Mouse (Mus musculus): ENCODE measurements around the gene Kcnj6. TPM values are rescaled to one million over a fixed set of nuclear protein-coding genes. Genes with fewer than 3 reads are reported as not detected.

Gene Kcnj6
- polyA plus RNA-seq, 1 experiment: not detected

DNA sequence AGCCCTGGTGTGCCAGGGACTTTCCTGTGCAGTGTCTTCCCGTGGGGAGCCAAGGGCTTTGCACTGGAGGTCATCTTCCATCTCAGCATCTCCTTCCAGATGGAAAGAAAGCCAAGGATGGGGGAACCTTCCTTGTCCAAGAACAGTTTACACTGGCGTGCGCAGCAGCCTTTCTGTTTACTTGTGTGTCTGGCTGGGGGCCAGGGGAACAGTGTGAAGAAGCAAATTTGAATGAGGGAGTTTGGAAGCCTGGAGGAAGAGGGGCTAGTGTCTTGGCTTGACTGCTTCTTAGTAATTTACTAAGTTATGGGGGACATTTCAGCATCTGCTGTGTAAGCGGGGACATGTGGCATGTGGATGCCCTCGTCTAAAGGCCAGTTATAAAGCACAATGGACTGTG, 50.7 kb downstream of the Kcnj6 start:
- no peak for DNase-seq (ENCODE audit: low read depth, low spot score)
- 55% methylated on average over 5 of the region's 5 CpGs for WGBS

DNA sequence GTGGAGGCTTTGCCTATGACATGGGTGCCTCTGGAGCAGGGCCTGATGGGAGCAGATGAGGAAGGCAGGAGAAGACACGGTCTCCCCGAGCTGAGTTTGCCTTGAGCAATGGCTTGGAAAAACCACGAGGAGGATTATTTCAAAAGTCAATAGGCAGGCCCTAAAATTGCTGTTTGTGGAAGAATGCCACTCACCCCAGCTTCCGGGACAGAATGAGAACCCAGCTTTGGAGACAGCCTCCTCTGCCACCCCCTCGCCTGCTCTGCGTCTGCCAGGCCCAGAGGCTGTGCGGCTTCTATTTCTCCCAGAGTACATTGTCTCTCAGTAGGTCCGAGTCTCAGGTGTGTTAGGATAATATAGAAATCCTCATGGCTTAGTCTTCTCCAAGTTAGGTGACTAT, 64.8 kb downstream of the Kcnj6 start:
- WGBS: 64% methylated on average over 8 of the region's 8 CpGs
- DNase-seq (ENCODE audit: low read depth, low spot score): no peak

DNA sequence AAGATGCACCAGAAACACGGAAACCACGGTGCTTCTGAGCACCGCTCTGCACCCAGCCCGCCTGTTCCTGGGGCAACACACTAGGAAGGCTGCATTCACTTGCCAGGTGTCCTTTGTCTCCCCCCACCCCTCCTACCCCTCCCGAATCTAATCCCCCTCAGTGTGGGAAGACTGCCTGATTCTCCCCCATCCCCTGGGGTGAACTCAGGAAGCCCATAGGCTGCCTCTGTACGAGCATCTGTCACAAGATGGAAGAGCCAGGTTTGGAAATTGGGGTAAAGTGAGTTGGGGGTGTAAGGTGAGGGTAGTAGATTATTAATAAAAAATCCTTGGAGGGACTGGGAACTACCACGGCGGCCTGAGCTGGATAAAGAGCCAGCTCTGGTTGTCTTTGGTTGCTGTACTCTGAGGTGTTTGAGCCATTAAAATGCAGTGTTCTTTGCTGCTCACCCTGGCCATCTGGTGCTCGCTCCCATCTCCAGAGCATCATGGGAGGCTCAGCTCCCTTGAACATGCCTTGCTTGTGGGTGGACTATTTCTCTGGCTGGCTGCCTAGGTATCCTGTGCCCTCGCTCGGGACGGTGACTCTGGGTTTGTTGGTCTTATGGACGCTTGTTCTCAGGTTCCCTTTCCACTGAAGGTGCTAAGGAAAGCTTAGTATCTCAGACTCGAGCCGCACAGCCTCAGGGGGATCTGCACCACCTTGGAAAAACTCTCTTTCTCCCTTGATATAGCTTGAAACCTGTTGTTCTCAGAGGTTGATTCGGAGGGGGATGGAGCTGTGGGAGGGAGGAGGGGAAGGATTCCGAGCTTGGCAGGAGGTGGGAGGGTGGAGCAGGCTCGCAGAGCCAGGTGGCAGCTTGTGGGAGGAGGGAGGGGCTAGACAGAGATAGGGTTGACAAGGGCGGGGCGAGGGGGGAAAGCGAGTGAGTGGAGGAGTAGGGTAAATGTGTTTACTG, 65.9 kb downstream of the Kcnj6 start:
- 8% methylated on average over 21 of the region's 21 CpGs for WGBS
- no peak for DNase-seq (ENCODE audit: low read depth, low spot score)

DNA sequence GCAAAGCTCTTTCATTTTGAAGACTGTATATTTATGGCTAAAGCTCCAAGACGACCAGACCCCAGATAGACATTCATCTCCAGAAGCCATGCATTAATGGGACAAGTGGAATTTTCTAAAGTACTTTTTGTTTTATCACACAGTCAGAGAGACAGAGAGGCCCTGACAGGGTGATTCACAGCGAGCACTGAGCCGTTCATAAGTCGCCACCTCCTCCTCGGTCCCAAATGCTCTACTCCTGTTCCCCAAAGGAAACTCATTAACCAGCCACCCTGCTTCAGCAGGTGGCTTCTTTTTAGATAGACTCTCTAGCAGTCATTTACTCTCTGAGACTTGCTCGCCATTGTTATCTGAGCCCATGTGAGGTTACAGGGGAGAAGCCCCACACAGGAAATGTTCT, 72.1 kb downstream of the Kcnj6 start:
- DNase-seq (ENCODE audit: low read depth, low spot score): no peak
- WGBS: 24% methylated on average over 6 of the region's 6 CpGs

DNA sequence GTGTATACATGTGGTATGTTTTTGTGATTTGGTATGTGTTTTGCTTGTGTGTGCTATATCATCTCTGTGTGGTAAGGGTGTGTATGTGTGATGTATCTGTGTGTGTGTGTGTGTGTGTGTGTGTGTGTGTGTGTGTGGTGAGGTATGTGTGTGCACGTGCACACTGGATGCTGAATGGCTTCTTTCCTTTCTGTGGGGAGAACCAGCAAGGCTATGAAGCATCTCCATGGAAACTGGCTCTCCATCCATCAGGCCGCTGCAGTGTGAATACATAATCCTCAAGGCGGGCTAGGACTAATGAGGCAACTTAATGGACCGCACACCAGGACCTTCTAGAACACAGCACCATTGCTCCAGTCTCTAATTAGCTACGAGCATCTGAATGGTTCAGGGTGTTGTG, 78.3 kb downstream of the Kcnj6 start:
- WGBS: 85% methylated on average over 5 of the region's 5 CpGs
- DNase-seq (ENCODE audit: low read depth, low spot score): no peak

DNA sequence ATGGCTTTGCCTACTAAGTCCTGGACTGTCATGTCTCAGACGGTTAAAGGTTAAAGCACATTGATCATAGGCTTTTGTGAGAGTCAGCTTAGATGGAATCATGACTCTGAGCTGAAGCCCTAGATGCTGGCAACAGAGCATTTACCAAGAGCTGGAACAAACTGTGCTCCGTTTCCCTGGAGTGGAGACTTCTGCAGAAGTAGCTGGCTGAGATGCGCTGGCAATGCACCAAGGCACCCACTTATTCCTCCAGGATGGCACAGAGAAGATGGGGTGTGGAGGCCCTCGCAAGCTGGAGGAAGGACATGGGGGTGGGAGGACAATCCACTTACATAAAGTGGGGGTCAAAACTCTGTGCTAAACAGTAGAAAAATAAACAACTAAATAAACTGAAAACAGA, 91.5 kb downstream of the Kcnj6 start:
- DNase-seq (ENCODE audit: low read depth, low spot score): no peak
- 87% methylated on average over 4 of the region's 4 CpGs for WGBS

DNA sequence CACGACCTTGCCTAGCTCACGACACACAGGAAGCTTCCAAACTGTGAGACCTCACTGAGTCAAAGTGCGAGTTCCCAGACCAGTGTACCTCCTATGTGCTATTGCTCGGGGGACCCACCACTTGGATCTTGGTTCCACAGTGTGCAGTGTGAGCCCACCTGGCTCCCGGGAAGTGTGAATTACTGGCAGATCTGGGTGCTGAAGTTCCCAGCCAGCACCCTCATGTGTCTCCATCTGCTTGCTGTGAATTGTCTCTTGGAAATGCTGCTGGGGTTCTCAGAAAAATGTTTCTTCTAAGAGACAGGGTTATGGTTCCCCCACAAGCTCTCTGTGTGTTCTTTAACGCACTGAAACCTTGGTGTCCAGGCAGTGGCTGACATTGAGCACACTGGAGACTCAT, 98.7 kb downstream of the Kcnj6 start:
- DNase-seq (ENCODE audit: low read depth, low spot score): no peak
- WGBS: 82% methylated on average over 6 of the region's 6 CpGs

DNA sequence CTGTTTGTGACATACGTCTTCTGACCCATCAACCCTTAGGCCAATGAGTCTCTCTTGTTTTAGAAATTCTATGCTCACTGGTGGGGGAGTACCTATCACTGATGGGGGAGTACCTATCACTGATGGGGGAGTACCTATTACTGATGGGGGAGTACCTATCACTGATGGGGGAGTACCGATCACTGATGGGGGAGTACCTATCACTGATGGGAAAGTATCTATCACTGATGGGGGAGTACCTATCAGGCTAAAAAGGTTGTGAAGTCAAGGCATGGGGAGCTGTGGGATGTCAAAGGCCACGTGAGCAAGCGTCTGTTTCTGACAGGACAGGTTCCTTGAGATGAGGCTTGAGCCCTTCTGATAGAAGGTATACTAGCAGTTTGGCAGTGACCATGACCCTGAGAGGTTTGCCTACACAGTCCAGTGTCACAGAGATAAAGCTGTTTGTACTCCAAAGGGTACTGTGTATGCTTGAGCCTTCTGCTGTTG, 105.3 kb downstream of the Kcnj6 start:
- 84% methylated on average over 4 of the region's 4 CpGs for WGBS
- no peak for DNase-seq (ENCODE audit: low read depth, low spot score)

DNA sequence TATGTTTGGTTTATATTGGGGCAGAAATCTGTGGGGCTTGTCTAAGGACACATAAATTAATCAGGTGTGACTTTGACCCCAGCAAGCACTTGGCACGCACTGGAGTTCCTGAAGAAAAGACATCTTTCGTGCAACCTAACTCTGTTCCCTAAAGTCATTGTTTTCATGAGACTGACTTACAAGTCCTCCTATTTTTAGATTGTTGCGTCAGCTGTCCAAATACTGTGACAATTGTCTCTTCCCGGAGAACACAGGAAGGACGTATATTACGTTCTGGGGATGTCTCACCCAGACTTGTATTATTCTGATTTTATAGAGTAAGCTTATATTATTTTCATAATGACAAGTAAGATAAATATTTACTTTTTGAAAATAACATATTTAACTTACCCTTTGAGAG, 106.9 kb downstream of the Kcnj6 start:
- WGBS: 57% methylated on average over 6 of the region's 6 CpGs
- no peak for DNase-seq (ENCODE audit: low read depth, low spot score)

DNA sequence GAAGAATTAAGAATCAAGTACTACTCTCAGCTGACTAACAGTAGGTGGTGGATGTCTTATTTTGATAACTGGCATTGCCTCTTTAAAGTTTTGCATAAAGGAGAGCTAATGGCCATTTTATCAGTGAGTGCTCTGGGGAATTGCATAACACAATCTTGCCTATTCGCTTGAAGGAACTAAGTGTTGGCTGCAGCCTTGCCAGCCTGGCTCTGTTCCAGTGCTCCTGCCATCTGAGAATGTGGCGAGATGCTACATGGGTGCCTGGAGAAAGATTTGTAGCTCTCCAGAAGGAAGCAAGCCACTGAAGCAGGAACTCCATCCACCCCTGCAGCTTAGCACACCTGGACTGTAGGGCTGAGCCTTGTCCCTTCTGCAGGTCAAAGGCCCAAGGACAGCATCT, 107.4 kb downstream of the Kcnj6 start:
- no peak for DNase-seq (ENCODE audit: low read depth, low spot score)
- 54% methylated on average over 2 of the region's 2 CpGs for WGBS

DNA sequence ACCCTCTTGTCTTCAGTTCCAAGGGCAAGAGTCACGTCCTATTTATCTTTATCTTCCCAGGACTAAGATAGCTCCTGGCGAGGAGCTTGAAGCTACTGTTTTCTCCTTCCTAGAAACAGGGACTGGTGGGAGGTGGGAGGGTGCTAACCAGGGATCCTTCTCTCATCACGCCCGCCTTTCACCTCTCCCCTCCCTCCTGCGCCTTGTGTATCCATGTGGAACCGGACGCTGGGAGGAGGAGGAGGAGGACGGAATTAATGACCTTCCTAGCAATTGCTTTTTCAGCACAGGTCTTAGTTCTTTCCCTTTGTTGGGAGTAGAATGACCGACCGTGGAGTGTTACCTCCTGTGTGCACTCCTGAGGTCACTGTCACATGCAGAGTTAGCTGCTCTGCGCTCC, 108.9 kb downstream of the Kcnj6 start:
- WGBS: 69% methylated on average over 11 of the region's 11 CpGs

DNA sequence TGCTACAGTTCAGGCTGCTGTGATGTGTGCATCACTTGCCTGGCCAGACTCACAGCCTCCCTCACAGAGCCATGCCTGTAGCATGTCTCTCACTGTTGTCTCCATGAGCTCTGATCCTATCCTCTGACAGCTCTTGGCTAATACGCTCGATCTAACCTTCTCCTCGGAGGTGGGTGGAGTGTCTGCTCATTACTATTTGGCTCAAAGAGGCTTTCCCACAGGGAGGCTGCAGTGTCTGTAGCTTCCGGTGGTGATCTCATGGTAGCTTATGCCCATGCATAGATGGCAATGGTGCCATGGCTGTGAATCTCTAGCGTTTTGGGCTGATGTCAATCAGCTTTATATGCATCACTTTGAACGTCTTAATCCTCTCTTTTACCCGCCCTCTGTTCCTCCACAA, 111.1 kb downstream of the Kcnj6 start:
- WGBS: 76% methylated on average over 7 of the region's 7 CpGs
- DNase-seq (ENCODE audit: low read depth, low spot score): no peak

More for the DNA sequence above, 108.9 kb downstream of the Kcnj6 start:
- no peak for DNase-seq (ENCODE audit: low read depth, low spot score)

DNA sequence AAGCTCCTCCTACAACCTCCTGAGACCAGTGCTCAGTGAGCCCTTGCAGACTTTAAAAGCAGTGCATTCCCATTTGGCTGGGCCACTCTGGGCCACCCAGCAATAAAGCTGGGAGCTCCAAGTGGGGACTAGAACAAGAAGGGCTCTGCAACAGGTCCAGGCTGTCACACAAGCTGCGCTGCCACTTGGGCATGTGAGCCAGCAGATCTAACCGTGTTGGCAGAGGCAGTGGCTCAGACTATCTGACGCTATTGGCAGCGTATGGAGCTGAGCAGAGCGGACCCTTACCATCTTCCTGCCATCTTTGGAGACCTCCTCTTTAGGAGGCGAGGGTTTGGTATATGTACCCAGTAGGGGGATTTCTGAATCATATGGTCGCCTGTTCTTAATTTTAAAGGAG, 112.4 kb downstream of the Kcnj6 start:
- no peak for DNase-seq (ENCODE audit: low read depth, low spot score)
- WGBS: 76% methylated on average over 7 of the region's 7 CpGs

DNA sequence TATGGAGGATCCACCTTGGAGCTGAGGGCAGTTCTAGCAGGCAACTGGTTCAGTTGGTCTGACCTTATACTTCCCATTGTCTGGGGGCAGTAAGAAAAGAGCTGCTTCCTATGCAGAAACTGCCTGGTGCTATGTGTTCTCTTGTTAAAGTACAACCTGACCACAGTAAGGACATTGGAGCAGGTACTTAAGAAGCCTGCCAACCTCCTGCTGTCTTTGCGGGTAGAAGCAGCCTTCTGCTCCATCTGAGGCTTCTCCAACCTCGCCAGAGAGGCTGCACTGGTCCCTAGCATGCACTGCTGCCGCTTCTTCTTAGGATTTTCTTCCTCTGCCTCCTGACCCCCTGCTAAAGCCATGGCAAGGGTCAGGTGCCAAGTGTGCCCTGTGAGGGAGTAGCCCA, 113.6 kb downstream of the Kcnj6 start:
- DNase-seq (ENCODE audit: low read depth, low spot score): no peak
- WGBS: 70% methylated on average over 3 of the region's 3 CpGs

DNA sequence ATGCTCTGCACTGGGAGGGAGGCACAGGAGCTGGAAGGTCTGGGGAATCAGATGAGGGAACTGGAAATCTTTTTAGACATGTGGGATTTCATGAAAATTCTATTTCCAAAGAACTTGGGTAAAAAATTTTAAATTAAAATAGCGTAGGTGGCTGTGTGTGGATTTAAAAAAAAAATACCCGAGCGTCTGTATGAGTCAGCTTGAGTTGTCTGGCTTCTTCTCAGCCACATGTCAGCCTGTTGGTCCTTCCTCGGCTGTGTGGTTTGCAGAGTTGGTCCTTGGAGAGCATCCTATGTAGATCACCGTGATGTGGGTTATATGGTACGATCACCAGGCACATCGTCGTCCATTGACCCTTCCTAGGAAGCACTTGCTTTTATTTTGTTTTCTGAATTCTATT, 114.3 kb downstream of the Kcnj6 start:
- no peak for DNase-seq (ENCODE audit: low read depth, low spot score)
- WGBS: 82% methylated on average over 8 of the region's 8 CpGs

DNA sequence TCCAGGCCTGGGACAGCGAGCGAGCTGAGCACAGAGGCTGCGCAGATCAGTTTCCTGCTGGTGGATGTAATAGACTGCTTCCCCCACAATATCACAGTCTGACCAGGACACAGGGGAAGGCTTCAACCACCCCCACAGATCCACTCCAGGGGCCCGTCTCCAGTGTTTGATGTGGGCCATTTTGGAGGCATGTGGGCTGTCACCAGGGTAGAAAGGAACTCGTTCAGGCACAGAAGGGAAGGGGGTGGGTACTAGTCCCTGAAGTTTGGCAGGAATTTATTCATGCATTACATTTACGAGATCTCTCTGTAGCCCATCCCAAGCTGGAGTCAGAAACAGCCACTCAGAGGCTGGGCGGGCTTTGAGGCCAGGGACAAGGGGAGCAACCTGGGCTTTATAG, 115.4 kb downstream of the Kcnj6 start:
- WGBS: 56% methylated on average over 7 of the region's 7 CpGs
- no peak for DNase-seq (ENCODE audit: low read depth, low spot score)

DNA sequence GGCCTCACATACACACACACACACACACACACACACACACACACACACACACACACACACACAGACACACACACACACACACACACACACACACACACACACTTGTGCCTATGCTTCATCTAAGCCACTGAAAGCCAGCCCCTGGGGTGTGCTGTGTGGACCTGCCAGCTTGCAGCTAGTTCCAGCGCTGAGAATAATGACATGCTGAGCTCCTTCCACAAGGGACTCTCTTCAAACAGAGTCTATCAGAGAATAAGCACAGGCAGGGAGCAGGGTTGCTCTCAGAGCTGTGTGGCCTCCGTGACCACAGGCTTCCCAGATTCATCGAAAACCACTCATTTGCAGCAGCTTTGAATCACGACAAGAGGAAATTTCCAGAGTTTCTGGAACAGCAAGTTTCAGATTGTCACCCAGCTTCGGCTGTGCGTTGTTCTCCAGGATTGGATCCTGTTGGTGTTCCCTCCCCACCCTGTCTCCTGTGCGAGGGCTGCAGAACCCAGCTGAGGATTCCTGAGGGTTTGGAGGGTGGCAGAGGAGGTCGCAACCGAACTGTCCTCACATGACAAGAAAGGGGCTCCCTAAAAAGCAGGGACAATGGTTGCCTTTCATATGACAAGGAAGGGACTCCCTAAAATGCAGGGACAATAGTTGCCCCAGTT, 124.8 kb downstream of the Kcnj6 start:
- no peak for DNase-seq (ENCODE audit: low read depth, low spot score)
- WGBS: 51% methylated on average over 9 of the region's 9 CpGs

DNA sequence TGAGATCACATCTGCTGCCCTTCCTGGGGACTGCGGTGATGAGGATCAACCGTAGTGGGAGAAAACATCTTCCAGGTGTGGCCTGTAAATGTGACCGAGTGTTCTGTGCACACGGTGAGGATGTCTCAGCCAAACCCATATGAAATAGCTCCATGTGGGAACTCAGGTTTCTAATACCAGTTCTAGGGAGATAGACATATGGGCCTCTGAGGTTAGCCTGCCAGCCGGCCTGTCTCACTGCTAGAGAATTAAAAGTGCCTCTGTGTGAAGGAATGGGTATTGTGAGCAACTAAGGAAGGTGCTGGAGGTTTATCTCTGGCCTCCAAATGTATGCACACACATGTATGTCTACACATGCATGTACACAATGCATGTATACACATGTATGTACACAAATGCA, 129.1 kb downstream of the Kcnj6 start:
- WGBS: 83% methylated on average over 5 of the region's 5 CpGs
- DNase-seq (ENCODE audit: low read depth, low spot score): no peak

DNA sequence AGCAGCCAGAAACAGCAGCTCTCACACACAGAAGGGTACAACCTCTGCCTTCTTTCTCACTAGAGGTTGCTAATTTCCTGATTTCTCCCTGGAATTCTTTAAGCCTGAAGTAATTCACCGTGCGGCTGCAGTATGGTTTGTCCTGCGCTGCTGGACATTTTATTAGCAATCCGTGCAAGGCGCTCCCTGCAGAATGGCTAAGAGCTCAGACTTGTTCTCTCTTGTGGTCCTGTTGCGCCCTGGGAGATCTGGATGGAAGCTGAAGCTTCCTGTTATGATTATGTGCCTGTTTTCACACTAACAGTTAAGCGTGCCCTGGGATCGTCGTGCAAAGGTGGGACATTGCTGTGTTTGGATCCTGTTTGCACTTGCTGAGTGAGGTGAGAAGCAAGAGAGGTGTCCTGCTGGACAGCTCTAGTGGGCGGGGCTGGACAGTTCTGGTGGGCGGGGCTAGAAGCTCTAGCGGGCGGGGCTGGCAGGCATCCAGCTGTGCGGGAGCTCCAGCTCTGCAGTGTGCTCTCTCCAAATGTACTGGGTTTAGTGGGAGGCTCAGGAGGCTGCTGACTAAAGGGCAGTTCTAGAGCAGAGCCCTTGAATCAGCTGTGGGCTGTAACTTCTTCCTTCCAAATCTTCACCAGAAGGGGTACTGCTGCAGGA, 131.1 kb downstream of the Kcnj6 start:
- WGBS: 33% methylated on average over 14 of the region's 14 CpGs
- DNase-seq (ENCODE audit: low read depth, low spot score): no peak

DNA sequence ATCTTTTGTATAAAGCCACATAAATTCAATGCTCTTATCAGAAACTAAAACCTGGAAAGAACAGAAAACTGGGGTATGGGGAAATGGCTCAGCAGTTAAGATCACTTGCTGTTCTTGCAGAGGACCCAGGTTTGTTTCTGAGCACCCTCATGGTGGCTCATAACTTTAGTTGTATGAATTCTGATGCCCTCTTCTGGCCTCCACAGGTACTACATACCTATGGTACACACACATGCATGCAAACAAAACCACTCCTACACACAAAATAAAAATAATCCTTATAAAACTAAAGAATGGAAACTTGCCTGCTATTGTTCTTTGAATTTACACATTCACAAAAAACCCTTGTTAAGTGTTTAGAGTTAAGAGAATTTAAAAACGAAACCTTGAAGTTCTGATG, 131.7 kb downstream of the Kcnj6 start:
- WGBS: 79% methylated on average over 1 of the region's 1 CpGs
- no peak for DNase-seq (ENCODE audit: low read depth, low spot score)

DNA sequence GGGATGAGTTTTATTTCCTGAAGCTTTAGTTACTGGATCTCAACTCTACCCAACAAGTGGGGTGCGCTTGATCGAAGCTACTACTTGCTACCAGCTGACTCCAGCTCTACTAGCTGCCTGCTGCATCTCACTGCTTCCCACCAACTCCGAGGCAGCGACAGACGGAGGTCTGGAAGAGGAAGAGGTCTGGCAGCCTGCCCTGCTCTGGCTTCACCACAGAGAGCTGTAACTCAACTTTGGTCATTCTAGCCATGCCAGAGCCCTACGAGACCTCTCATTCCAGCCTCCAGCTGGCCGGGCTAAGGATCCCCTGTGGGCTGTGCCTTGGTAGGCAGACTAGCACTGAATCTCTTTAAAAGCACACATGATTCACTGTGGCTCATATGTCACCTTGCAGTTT, 132.4 kb downstream of the Kcnj6 start:
- DNase-seq (ENCODE audit: low read depth, low spot score): no peak
- WGBS: 88% methylated on average over 7 of the region's 7 CpGs

Measured in large intestine, adult 2 months (tissue).